Mouse (Mus musculus): ENCODE results near the gene Pprc1. TPM values are rescaled to one million over a fixed set of nuclear protein-coding genes. Genes with fewer than 3 reads are reported as not detected.

The Pprc1 gene
- polyA plus RNA-seq, 1 experiment from 2014 or later, result 46.7 TPM

DNA sequence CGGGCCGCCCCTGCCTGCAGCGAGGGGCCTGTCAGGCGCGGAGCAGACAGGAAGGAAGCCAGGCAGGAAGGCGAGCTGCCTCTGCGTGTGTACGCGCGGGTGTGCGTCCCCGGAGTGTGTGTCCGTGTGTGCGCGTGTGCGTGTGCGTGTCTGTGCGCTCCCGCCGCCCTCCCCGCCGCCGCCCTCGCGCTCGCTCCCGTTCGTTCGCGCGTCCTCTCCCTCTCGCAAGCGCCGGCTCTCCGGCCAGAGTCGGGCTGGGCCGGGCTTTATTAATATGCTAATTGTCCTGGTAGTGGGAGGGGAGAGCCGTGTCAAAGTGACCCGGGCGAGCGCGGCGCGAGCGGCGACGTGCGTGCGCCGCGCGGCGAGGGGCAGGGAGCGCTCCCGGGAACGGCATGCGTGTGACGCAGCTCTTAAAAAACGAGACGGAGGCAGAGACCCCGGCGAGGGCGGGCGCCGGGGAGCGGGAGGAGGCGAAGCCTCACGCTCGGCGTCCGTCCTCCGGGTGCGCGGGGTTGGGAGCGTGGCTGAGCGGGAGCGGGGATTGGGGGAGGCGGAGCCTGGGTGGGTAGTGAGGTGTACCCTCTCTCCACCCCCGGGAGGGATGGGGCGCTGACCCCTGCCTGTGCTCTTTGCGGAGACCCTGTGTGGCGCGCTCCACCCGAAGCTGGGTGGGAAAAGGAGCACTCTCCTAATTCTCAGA lies 458 bp downstream of the Pprc1 start, which contains the start of gene Ldb1:
Gene Ldb1 (minus strand): TSS at position 222 of the 703 bp plus-strand sequence.
- Histone ChIP-seq H3K4me3 (ENCODE audit: low read depth, low read length) (peak within 1 kb of the TSS; percentile 96), H3K36me3 (ENCODE audit: control insufficient read depth, insufficient read depth, low read length) (no peaks in the 10 kb centered on the region), H3K27me3 (ENCODE audit: control insufficient read depth, insufficient read depth, low read length) (no peaks in the 10 kb centered on the region), H3K9ac (ENCODE audit: low read depth, low read length) (peak within 1 kb of the TSS; percentile 96), H3K4me2 (peak within 1 kb of the TSS; percentile 84), H3K27ac (ENCODE audit: low read depth, low read length) (peak within 1 kb of the TSS; percentile 98), H3K4me1 (ENCODE audit: control insufficient read depth, insufficient read depth, low read length) (peaks cover 54% of the 10 kb centered on the region), H3K9me3 (replicated peaks; ENCODE audit: control insufficient read depth, low read length) (no peaks in the 10 kb centered on the region)
- WGBS (ENCODE audit: insufficient replicate concordance), result under 1% methylated on average over 77 of the region's 84 CpGs
- ATAC-seq (replicated peaks; ENCODE audit: insufficient number of reproducible peaks, low FRiP score, low TSS enrichment), result peak; percentile 65

DNA sequence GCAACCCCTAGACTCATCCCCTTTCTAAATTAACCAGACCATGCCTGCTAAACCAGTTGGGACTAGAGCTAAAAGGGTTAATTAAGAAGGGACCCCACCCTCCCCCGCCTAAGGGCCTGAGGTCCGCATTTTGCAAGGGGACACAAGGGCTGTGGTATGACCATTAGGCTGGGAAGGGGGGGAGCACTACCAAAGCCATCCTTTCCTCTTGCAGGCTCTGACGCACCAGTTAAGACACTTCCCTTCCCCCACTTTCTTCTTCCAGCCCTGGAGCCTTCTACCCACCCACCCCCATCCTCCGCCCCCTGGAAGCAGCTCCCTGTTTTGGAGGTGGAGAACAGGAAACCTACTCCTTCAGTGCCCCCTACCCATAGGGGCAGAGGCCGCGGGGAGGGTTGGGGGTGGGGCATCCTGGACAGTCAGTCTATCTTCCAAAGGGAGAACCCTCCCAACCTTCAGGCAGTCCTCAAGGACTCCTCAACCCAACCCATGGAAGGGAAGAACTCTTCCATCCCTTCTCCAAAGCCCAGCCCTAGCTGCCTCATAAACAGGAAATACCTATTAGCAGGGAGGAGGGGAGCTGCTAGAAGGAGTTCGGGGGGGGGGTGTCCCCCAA lies 1.1 kb downstream of the Pprc1 start:
- H3K27ac ChIP-seq (ENCODE audit: low read depth, low read length), result peak overlapping the region; percentile 98
- peaks cover 47% of the 10 kb centered on the region for H3K4me1 ChIP-seq (ENCODE audit: control insufficient read depth, insufficient read depth, low read length)
- WGBS (ENCODE audit: insufficient replicate concordance), result 0% methylated on average over 7 of the region's 7 CpGs
- peak overlapping the region; percentile 96 for H3K9ac ChIP-seq (ENCODE audit: low read depth, low read length)
- H3K27me3 ChIP-seq (ENCODE audit: control insufficient read depth, insufficient read depth, low read length), result no peaks in the 10 kb centered on the region
- no peaks in the 10 kb centered on the region for H3K36me3 ChIP-seq (ENCODE audit: control insufficient read depth, insufficient read depth, low read length)
- no peaks in the 10 kb centered on the region for H3K9me3 ChIP-seq (replicated peaks; ENCODE audit: control insufficient read depth, low read length)
- peak overlapping the region; percentile 84 for H3K4me2 ChIP-seq
- H3K4me3 ChIP-seq (ENCODE audit: low read depth, low read length), result peak overlapping the region; percentile 96
- ATAC-seq (replicated peaks; ENCODE audit: insufficient number of reproducible peaks, low FRiP score, low TSS enrichment), result peak; percentile 23

DNA sequence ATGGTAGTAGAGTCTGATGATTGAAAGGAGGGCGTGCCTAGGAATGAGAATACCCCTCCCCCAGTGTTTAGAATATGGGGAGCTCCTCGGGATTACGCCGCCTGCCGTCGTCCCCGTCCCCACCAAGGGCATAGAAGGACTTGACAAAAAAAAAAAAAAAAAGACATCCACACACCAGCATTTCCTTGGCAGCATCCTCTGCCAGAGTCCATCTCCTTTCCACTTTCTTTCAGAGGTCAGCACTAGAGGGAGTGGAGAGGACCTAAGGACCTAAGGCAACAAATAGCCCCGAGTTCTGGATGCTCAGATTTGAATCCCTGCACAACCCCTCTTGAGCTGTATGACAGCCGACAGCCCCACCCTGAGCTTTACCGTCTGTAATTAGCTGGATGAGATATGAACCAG lies 1.9 kb downstream of the Pprc1 start:
- no peak overlapping the region for H3K9ac ChIP-seq (ENCODE audit: low read depth, low read length)
- peak overlapping the region; percentile 84 for H3K4me2 ChIP-seq
- WGBS (ENCODE audit: insufficient replicate concordance), result under 1% methylated on average over 10 of the region's 10 CpGs
- no peak overlapping the region for H3K4me3 ChIP-seq (ENCODE audit: low read depth, low read length)
- no peaks in the 10 kb centered on the region for H3K9me3 ChIP-seq (replicated peaks; ENCODE audit: control insufficient read depth, low read length)
- no peaks in the 10 kb centered on the region for H3K36me3 ChIP-seq (ENCODE audit: control insufficient read depth, insufficient read depth, low read length)
- ATAC-seq (replicated peaks; ENCODE audit: insufficient number of reproducible peaks, low FRiP score, low TSS enrichment), result no peak
- H3K27me3 ChIP-seq (ENCODE audit: control insufficient read depth, insufficient read depth, low read length), result no peaks in the 10 kb centered on the region
- H3K27ac ChIP-seq (ENCODE audit: low read depth, low read length), result peak overlapping the region; percentile 98; the same call in 1 of the 2 replicates
- peaks cover 39% of the 10 kb centered on the region for H3K4me1 ChIP-seq (ENCODE audit: control insufficient read depth, insufficient read depth, low read length)

DNA sequence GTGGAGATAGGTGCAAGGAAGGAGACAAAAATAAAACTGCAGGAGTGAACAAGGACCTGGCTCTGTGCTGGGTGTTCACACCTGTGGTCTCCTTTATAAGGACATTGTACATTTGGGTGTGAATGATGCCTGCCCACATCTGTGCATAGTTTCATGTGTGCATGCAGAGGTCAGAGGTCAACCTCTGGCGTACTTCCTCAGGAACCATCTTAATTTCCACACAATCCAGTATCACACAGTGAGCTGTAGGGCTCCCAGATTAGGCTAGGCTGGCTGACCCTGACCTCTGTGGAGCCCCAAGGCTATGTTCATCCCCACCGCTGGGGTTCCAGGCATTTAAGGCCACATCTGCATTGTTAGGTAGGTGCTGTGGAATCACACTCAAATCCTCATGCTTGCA lies 2.7 kb downstream of the Pprc1 start:
- H3K9ac ChIP-seq (ENCODE audit: low read depth, low read length), result no peak overlapping the region
- no peak overlapping the region for H3K4me2 ChIP-seq
- ATAC-seq (replicated peaks; ENCODE audit: insufficient number of reproducible peaks, low FRiP score, low TSS enrichment), result no peak
- H3K4me3 ChIP-seq (ENCODE audit: low read depth, low read length), result no peak overlapping the region
- H3K9me3 ChIP-seq (replicated peaks; ENCODE audit: control insufficient read depth, low read length), result no peaks in the 10 kb centered on the region
- peaks cover 31% of the 10 kb centered on the region for H3K4me1 ChIP-seq (ENCODE audit: control insufficient read depth, insufficient read depth, low read length)
- no peak overlapping the region for H3K27ac ChIP-seq (ENCODE audit: low read depth, low read length)
- WGBS (ENCODE audit: insufficient replicate concordance), result 62% methylated on average over 2 of the region's 2 CpGs
- no peaks in the 10 kb centered on the region for H3K36me3 ChIP-seq (ENCODE audit: control insufficient read depth, insufficient read depth, low read length)
- H3K27me3 ChIP-seq (ENCODE audit: control insufficient read depth, insufficient read depth, low read length), result no peaks in the 10 kb centered on the region

DNA sequence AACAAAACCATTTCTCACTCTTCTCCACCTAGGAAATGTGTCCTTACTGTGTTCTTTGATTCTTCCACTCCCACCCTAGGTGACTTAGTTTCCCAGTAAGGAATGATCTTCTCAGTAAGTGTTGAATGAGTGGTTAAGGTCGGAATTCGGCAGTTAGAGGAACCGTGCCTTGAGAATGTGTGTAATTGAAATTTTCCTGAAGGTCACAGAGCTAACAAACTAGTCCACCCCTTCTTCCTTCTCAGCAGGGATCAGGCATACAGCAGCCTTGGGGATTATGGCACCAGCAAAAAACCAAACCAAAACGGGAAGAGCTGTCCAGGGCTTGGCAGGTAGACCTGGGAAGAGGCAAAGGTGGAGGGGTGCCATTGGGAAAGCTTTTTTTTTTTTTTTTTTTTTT lies 4.4 kb downstream of the Pprc1 start:
- Histone ChIP-seq H3K4me2 (no peak overlapping the region), H3K4me1 (ENCODE audit: control insufficient read depth, insufficient read depth, low read length) (peaks cover 14% of the 10 kb centered on the region), H3K27me3 (ENCODE audit: control insufficient read depth, insufficient read depth, low read length) (no peaks in the 10 kb centered on the region), H3K4me3 (ENCODE audit: low read depth, low read length) (no peak overlapping the region), H3K36me3 (ENCODE audit: control insufficient read depth, insufficient read depth, low read length) (no peaks in the 10 kb centered on the region), H3K27ac (ENCODE audit: low read depth, low read length) (no peak overlapping the region), H3K9ac (ENCODE audit: low read depth, low read length) (no peak overlapping the region), H3K9me3 (replicated peaks; ENCODE audit: control insufficient read depth, low read length) (no peaks in the 10 kb centered on the region)
- WGBS (ENCODE audit: insufficient replicate concordance), result 57% methylated on average over 4 of the region's 4 CpGs
- no peak for ATAC-seq (replicated peaks; ENCODE audit: insufficient number of reproducible peaks, low FRiP score, low TSS enrichment)

DNA sequence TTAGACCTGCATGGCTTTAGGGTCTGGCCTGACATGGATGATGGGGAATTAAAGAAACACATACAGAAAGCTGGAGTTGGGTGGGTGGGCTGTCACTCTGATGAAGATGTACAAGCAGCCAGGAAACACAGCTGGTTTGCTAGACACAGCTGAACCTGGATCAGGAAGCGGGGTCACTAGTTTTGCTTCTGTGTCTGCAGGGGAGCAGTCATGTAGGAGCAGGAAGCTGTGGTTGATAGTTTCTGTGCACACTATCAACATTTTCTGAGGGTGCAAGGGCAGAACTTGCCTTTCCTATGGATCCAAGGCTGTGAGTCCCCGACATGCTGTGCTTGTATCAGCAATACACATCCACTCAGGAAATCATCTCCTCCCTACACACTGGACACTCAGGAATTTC lies 5.8 kb downstream of the Pprc1 start:
- ATAC-seq (replicated peaks; ENCODE audit: insufficient number of reproducible peaks, low FRiP score, low TSS enrichment), result no peak
- no peaks in the 10 kb centered on the region for H3K9me3 ChIP-seq (replicated peaks; ENCODE audit: control insufficient read depth, low read length)
- 55% methylated on average over 2 of the region's 2 CpGs for WGBS (ENCODE audit: insufficient replicate concordance)
- H3K9ac ChIP-seq (ENCODE audit: low read depth, low read length), result no peak overlapping the region
- H3K4me2 ChIP-seq, result no peak overlapping the region
- H3K27ac ChIP-seq (ENCODE audit: low read depth, low read length), result no peak overlapping the region
- H3K27me3 ChIP-seq (ENCODE audit: control insufficient read depth, insufficient read depth, low read length), result no peaks in the 10 kb centered on the region
- H3K4me3 ChIP-seq (ENCODE audit: low read depth, low read length), result no peak overlapping the region
- peaks cover 14% of the 10 kb centered on the region for H3K4me1 ChIP-seq (ENCODE audit: control insufficient read depth, insufficient read depth, low read length)
- no peaks in the 10 kb centered on the region for H3K36me3 ChIP-seq (ENCODE audit: control insufficient read depth, insufficient read depth, low read length)

DNA sequence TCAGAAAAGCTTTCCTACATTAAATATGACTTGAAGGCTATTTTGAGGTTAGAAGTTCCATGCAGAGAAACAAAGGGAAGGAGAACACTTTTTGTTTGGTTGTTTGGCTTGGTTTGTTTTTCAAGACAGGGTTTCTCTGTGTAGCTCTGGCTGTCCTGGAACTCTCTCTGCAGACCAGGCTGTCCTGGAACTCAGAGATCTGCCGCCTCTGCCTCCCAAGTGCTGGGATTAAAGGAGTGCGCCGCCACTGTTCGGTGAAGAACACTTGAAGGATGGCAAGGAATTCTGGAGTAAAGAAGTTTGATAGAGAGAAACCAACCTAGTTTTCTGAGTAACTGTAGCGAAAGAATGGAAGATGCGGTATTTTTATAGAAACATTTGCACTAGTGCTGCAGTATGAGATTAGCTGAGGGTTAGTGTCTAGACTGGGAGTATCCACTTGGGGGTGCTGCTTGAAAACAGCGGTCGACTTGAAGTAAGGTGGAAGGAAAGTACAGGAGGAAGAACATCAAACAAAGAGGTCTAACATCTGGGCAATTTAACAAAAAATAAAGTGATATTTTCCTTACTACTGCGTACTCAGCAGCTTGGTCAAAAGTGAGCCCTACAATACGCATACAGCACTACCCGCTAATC lies 11.2 kb downstream of the Pprc1 start:
- WGBS (ENCODE audit: insufficient replicate concordance), result 3% methylated on average over 11 of the region's 11 CpGs
- no peaks in the 10 kb centered on the region for H3K27me3 ChIP-seq (ENCODE audit: control insufficient read depth, insufficient read depth, low read length)
- H3K4me1 ChIP-seq (ENCODE audit: control insufficient read depth, insufficient read depth, low read length), result peaks cover 7% of the 10 kb centered on the region
- peak; percentile 64 for ATAC-seq (replicated peaks; ENCODE audit: insufficient number of reproducible peaks, low FRiP score, low TSS enrichment)
- H3K9ac ChIP-seq (ENCODE audit: low read depth, low read length), result peak overlapping the region; percentile 94
- no peaks in the 10 kb centered on the region for H3K9me3 ChIP-seq (replicated peaks; ENCODE audit: control insufficient read depth, low read length)
- peak overlapping the region; percentile 85 for H3K4me3 ChIP-seq (ENCODE audit: low read depth, low read length)
- peak overlapping the region; percentile 87 for H3K4me2 ChIP-seq
- peak overlapping the region; percentile 96; the same call in 1 of the 2 replicates for H3K27ac ChIP-seq (ENCODE audit: low read depth, low read length)
- no peaks in the 10 kb centered on the region for H3K36me3 ChIP-seq (ENCODE audit: control insufficient read depth, insufficient read depth, low read length)

DNA sequence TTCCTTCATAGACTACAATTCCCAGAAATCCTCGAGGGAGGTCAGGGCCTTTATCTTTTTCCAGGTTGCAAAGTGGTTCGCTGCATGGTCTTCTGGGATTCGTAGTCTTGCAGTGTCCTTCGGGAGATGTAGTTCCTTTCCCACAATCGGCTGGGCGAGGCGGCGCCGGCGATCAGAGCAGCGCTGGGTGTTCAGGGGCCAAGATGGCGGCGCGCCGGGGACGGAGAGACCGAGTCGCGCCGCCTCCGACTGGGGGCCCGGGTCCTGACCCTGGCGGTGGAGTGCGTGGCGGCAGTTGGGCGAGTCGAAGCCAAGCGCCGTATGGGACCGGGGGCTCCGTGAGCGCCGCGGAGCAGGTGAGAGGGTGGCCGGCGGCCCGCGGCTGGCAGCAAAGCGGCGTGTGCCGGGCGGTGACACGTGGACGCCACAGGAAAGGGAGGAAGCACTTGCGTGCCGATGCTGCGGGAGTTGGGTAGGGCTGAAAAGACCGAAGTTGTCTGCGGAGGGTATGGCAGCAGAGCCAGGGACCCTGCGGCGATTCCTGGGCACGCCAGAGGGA lies 11.8 kb downstream of the Pprc1 start:
- Histone ChIP-seq H3K27me3 (ENCODE audit: control insufficient read depth, insufficient read depth, low read length) (no peaks in the 10 kb centered on the region), H3K27ac (ENCODE audit: low read depth, low read length) (peak overlapping the region; percentile 96), H3K36me3 (ENCODE audit: control insufficient read depth, insufficient read depth, low read length) (no peaks in the 10 kb centered on the region), H3K4me2 (peak overlapping the region; percentile 87), H3K4me1 (ENCODE audit: control insufficient read depth, insufficient read depth, low read length) (peaks cover 7% of the 10 kb centered on the region), H3K4me3 (ENCODE audit: low read depth, low read length) (peak overlapping the region; percentile 85), H3K9me3 (replicated peaks; ENCODE audit: control insufficient read depth, low read length) (no peaks in the 10 kb centered on the region), H3K9ac (ENCODE audit: low read depth, low read length) (peak overlapping the region; percentile 94)
- peak; percentile 94 for ATAC-seq (replicated peaks; ENCODE audit: insufficient number of reproducible peaks, low FRiP score, low TSS enrichment)
- WGBS (ENCODE audit: insufficient replicate concordance), result 0% methylated on average over 52 of the region's 52 CpGs

Data from heart, embryonic 11.5 days (tissue).